Comparison of ENCODE assay signal across 30 mouse cellular contexts in the genomic region with DNA sequence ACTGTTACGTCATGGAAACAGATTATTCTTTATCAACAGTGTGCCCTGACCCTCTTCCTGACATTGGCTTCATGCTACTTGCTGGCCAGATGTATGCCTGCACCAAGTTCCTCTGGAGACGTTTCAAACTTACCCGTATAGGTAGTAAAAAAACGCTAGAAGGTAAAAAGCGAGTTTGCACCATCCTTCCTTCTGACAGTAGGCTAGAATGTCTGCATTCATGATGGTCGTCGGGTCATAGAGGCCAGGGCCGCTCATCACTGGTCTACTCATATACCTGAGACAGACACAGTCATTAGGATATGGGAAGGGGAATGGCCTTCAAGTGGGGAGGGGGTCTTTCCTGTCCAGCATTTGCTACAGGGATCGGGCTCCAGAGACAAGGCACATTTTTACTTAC. TPM values are rescaled to one million over a fixed set of nuclear protein-coding genes. Genes with fewer than 3 reads are reported as not detected.
"Had no signal": no experiment of that assay in that cellular context is flagged by ENCODE, and none has a peak within 500 bp of the region (broad histone marks: within the 10 kb centered on the region; RNA-seq: fewer than 3 reads in every experiment).

No protein-coding gene starts in this region.

- DNase-seq: left cerebral cortex, postnatal 4 days; liver, embryonic 13.5 days; liver, postnatal 0 days; lung, adult 18-20 months; lung, adult 2 months; lung, embryonic 14.5 days; lung, postnatal 10 days; lung, postnatal 14 days; lung, postnatal 36 days; lung, postnatal 4 days had no signal

- H3K27ac ChIP-seq: limb, embryonic 10.5 days; limb, embryonic 12.5 days; limb, embryonic 13.5 days; limb, embryonic 15.5 days; liver, embryonic 12.5 days; liver, embryonic 13.5 days; liver, embryonic 14.5 days; liver, embryonic 15.5 days; lung, embryonic 15.5 days; macrophage; midbrain, embryonic 10.5 days; midbrain, embryonic 12.5 days; midbrain, embryonic 13.5 days; midbrain, embryonic 15.5 days; neural tube, embryonic 12.5 days had no signal

- H3K4me3 ChIP-seq: limb, embryonic 10.5 days; limb, embryonic 12.5 days; limb, embryonic 13.5 days; limb, embryonic 15.5 days; liver, embryonic 12.5 days; liver, embryonic 13.5 days; liver, embryonic 15.5 days; lung, embryonic 15.5 days; megakaryocyte, embryonic 14.5 days; midbrain, embryonic 10.5 days; midbrain, embryonic 12.5 days; midbrain, embryonic 13.5 days; midbrain, embryonic 15.5 days; myocyte; neural tube, embryonic 12.5 days had no signal

- H3K27me3 ChIP-seq: limb, embryonic 12.5 days; limb, embryonic 13.5 days; limb, embryonic 15.5 days; liver, embryonic 12.5 days; liver, embryonic 13.5 days; liver, embryonic 15.5 days; lung, embryonic 15.5 days; megakaryocyte, embryonic 14.5 days; midbrain, embryonic 12.5 days; midbrain, embryonic 13.5 days; midbrain, embryonic 15.5 days; neural tube, embryonic 12.5 days had no signal

- H3K9ac ChIP-seq: limb, embryonic 12.5 days; limb, embryonic 13.5 days; limb, embryonic 15.5 days; liver, embryonic 12.5 days; liver, embryonic 13.5 days; liver, embryonic 14.5 days; liver, embryonic 15.5 days; liver, postnatal 0 days; lung, embryonic 14.5 days; lung, embryonic 15.5 days; midbrain, embryonic 12.5 days; midbrain, embryonic 13.5 days; midbrain, embryonic 15.5 days; neural tube, embryonic 12.5 days had no signal

- H3K4me2 ChIP-seq: limb, embryonic 12.5 days; limb, embryonic 13.5 days; limb, embryonic 15.5 days; liver, embryonic 11.5 days; liver, embryonic 12.5 days; liver, embryonic 13.5 days; liver, embryonic 15.5 days; lung, embryonic 14.5 days; lung, embryonic 15.5 days; midbrain, embryonic 12.5 days; midbrain, embryonic 13.5 days; midbrain, embryonic 15.5 days; neural tube, embryonic 12.5 days had no signal

- H3K4me1 ChIP-seq: limb, embryonic 10.5 days; limb, embryonic 12.5 days; liver, embryonic 12.5 days; liver, embryonic 13.5 days; lung, embryonic 15.5 days; midbrain, embryonic 10.5 days; midbrain, embryonic 12.5 days; midbrain, embryonic 13.5 days; midbrain, embryonic 15.5 days; neural tube, embryonic 12.5 days had no signal

- H3K9me3 ChIP-seq: limb, embryonic 15.5 days; lung, embryonic 15.5 days; midbrain, embryonic 15.5 days had no signal

- ATAC-seq: liver, embryonic 12.5 days; liver, postnatal 0 days; lung, postnatal 0 days; midbrain, embryonic 13.5 days; midbrain, embryonic 15.5 days; midbrain, embryonic 16.5 days had no signal

RNA-seq across cellular contexts. Expression of a gene that starts 18.4 kb away (rescaled TPM):
- total RNA-seq: liver, adult 2 months had no signal
